Mouse (Mus musculus) left cerebral cortex, adult 9 months (tissue): ENCODE data around the gene Ergic1.

Experiments used
- DNase-seq, 2 experiments: peaks; one replicate each; pipeline ENCODE4 v3.0.0; 2022; ENCODE audit warnings: low spot score in 2 of 2

The Ergic1 gene

DNA sequence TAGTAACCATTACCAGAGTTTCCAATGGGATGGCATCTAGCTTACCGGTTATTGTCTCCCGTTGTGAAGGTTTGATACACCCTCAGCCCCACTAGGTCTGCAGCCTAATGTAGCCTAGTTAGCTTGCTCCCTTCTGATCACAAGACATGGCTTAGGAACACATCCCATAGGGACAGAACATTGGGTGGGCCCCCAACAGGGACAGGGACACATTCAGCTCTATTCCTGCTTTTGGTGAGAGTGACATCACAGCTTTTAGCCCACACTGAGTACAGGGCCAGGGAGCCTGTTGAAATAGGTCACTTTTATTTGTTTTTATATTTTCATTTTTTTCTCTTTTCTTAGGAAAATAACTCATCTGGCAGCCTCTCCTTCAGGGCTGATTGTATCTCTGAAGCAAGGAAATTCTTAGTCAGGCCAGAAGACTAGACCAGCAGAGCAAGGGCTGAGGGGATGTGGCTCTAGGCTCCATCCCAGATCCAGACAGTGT, 64.3 kb downstream of the Ergic1 start:
- DNase-seq: no peak

DNA sequence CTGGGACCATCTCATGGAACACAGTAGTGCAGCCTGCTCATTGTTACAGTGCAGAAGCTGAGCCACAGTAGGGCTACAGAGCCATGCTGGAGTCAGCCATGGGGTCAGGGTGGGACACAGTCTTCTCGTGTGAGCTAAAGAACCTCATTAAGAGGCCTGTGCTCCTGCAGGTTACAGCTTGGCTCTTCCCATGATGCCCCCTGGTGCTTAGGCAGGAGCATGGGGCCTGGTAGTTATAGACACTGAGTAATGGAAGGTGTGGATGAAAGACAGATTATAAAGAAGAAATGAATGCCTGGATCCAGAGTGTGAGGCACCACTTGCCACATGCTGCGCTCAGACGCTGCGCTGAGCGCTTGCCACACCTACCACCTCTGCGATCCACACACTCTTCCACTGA, 67.2 kb downstream of the Ergic1 start:
- DNase-seq: no peak

DNA sequence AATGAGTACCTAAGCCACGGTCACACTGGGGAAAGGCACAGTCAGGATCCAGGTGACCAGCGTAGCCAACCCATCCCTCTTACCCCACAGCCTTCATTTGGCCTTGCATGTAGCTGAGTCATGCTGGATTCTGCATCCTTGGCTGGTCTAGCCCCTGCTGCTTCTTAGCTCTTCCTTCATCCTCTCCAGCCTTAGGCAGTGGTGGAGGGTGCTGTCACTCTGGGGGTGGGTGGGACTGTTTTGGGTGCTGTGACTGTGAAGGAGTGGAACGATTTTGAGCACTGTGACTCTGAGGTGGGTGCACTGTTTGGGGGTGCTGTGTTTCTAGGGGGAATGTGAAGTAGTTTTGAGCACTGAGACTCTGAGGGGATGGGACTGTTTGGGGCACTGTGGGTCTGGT, 67.6 kb downstream of the Ergic1 start:
- no peak for DNase-seq

DNA sequence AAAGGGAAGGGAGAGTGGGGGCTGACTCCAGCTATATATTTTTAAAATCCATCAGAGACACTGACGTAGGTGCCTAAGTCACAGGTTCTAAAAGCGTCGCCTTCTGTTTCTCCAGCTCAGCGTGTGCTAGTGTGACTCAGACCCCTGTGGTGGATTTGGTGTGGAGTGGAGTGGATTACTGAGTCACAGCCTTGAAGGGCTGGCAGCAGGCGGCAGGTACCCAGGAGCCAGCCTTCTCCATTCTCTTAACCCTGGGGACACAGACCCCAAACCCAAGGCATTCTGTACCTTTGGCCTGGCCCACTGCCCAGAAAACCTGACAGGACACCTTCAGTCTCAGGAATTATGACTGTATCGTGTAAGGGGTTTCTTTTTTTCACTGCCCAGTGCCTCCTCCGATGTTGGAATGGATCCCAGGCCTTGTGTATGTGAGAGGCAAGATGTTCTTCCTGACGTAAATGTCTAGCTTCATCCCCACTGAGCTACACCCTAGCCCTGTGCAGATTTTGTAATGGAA, 70.6 kb downstream of the Ergic1 start:
- DNase-seq: peak; percentile 76 to 82

GRCm38 (mm10) chr17:26633186-26633585, 71.9 kb downstream of the Ergic1 start:
- no peak for DNase-seq

DNA sequence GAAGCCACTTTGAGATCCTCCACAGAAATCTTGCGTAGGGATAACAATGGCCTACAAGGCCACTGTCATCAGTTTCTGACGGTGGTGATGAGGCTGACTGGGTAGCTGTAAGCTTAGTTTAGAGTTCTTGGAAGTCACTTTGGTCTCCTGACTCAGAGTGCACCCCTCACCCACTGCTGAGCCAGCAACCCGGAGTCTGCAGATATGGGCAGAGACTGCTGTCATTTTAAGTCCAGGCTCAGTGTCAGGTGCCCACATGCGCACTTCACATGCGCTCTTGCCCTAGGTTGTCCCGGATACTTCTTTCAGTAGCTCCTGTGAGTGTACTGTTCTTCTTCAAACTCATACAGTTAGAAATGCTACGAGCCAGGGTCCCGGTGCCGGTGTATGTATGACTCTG, 72.6 kb downstream of the Ergic1 start:
- DNase-seq: no peak

DNA sequence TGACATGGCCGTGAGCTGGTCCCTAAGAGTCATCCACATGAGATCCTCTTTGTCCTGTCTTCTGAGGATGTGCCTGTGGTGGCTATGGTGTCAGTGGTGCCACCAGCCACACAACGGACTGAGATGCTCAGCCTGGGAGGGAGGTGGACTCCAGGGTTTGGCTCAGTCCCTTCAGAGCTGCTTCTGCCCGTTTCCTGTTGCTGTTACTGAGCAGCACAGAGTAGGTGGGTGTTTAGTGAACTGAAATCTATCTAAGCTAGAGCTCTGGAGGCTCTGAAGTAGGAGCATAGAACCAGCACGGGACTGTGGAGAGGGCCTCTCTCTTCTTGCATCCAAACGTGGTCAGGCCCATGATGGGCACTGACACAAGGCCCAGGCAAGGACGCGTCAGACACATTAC, 73.2 kb downstream of the Ergic1 start:
- DNase-seq: peak in 1 of 2 experiments; percentile 46

DNA sequence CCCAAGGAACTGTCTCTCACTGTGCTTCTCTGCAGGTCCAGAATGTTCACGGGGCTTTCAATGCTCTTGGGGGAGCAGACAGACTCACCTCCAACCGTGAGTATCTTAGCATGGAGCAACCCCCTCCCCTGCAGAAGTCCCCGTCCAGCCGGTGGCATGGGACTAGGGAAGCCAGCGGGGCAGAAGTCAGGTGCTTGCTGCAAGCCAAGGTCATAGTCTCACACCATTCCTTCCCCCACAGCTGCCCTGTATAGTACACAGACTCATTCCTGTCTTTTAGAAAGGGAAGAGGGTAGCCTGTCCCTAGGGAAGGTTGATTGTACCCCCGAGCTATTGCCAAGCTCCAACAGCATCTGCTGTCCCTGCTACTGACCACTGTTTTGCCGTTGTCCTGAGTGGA, 74.7 kb downstream of the Ergic1 start:
- no peak for DNase-seq

DNA sequence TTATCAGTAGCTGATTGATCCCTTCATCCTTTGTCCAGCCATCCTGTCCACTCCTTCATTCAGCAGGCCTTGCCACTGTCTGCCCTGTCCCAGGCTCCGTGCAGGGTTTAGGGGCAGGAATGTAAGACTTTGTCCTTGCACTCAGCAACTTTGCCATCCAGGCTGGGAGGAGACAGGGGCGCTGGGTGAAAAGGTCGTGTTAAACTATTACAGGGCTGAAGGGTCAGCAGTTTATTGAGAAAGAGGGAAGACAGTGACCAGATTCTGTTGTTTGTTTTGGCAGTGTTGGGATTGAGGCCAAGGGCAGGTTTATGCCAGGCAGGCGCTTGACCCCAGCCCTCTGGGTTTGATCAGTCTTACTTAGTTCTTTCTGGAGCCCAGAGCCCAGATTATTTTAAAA, 76.6 kb downstream of the Ergic1 start:
- DNase-seq: no peak

DNA sequence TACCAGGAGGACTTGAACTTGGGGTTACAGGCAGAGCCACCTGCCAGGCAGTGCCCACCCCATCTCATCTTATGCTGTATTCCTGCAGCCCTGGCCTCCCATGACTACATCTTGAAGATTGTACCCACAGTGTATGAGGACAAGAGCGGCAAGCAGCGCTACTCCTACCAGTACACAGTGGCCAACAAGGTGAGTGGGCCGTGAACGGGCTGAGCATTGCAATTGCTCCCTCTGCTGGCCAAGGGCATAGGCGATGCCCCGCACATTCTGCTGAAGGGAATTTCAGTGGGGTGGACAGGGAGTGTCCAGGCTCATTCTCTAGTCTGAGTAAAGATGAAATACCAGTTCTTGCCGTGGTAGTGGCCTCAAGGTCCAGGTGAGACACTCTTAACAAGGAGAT, 77.4 kb downstream of the Ergic1 start:
- peak in 1 of 2 experiments; percentile 74 for DNase-seq

- no peak for DNase-seq
These were observed 78.5 kb downstream of the Ergic1 start for GRCm38 (mm10) chr17:26639791-26640190.

GRCm38 (mm10) chr17:26640286-26640740, 79.0 kb downstream of the Ergic1 start:
- no peak for DNase-seq

- DNase-seq: no peak
These were observed 82.2 kb downstream of the Ergic1 start for GRCm38 (mm10) chr17:26643456-26643855.

GRCm38 (mm10) chr17:26643993-26644392, 82.7 kb downstream of the Ergic1 start:
- DNase-seq: no peak

- no peak for DNase-seq
These were observed 83.5 kb downstream of the Ergic1 start for GRCm38 (mm10) chr17:26644509-26645410.

DNA sequence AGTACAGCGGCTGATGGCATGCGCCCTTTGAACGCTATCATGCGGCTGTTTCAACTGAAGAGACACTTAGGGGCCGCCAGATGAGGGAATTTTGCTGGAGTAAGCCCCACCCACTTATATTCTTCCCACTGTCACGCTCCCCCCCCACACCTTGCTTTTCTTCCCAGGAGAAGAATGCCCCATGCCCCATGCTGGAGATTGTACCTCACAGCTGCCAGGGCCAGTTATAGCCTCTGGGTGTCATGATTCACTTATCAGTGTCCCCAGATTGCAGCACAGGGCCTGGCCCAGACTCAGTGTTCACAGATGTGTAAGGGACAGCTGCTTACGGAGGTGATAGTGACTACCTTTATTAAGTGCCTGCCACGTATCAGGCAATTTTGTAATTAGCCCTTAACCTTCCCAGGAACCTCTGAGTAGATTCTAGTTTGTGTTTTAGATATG, 84.1 kb downstream of the Ergic1 start:
- no peak for DNase-seq

DNA sequence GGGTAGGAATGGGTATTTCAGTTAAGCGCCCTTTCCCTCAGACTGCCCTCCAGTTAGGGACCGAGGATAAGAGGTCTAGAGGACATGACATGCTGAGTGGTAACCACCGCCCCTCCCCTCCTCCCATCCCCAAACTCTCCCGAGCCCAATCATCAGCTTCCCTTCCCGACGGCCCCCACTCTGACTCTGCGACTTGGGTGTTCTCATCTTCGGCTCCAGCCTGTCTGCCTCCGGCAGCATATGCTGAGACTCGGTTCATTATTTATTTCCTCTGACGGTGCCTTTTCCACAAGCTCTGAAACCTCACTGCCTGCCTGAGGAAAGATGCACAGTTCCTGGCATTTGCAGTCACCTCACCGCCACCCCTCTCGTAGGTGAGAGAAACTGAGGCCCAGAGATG, 86.0 kb downstream of the Ergic1 start:
- no peak for DNase-seq

DNA sequence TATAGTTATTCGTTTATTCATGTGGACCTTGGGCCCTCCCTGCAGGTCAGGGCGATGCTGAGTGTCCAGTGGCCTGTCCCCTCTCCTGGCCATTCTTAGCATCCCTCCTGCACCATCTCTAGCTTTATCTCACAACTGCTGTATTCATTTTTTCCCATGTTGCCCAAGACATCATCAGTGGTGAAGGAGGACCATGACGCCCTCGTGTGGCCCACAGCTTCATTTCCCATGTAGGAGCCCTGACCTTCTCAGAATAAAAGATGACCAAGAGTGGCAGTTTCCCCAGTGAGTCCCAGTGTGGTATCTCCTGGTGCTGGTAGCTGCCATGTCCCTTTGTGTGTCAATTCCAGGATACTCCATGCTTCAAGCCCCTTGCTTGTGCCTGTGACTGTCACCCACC, 88.3 kb downstream of the Ergic1 start:
- DNase-seq: no peak

GRCm38 (mm10) chr17:26650451-26651363, 89.4 kb downstream of the Ergic1 start:
- DNase-seq: peak in 1 of 2 experiments; percentile 66

- no peak for DNase-seq
These were observed 97.7 kb downstream of the Ergic1 start for GRCm38 (mm10) chr17:26658854-26659572.

- DNase-seq: no peak
These were observed 98.3 kb downstream of the Ergic1 start for GRCm38 (mm10) chr17:26659573-26659915.
